Mouse (Mus musculus): ENCODE results near the gene Mr1.

DNA sequence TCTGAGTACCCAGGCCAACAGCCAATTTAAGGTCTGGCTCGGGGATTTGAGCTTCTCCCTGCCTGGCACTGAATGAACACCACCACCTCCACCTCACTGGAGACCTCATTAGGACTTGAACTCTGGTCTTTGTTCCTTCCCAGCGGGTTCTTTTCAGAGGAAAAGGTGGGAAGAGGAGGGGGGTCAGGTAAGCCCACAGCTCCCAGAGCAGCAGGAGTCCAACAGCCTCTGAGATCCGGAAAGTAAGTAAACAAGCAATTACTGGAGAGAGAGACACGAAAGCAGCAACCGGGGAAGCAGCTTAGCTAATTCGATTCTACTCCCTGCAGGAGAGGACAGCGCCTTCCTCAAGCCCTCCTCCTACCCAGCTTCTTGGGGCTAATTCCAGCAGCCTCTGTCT, 60.2 kb downstream of the Mr1 start:
- TF ChIP-seq POLR2A (IDR thresholded peaks at IDR 0.05; ENCODE audit: extremely low read depth, insufficient read depth, low read length) (no peak), CTCF (IDR thresholded peaks at IDR 0.05; ENCODE audit: low read depth, low read length) (no peak)

All from liver, adult 2 months (tissue).